Mouse (Mus musculus): Measurements from ENCODE around the gene Mgat5.

GRCm38 (mm10) chr1:127169516-127169915 lies 35.3 kb upstream of the Mgat5 start:
- no peak for TF ChIP-seq GATA1 (IDR thresholded peaks at IDR 0.05; ENCODE audit: borderline replicate concordance, low read length)
- no peak for TF ChIP-seq FLI1 (IDR thresholded peaks at IDR 0.05; ENCODE audit: low read length)
